Mouse (Mus musculus): ENCODE results near the gene Nampt.
A peak's percentile ranks its signal among the peaks of the same experiment; 100 is the strongest.
"Not testable (repeated sequence)": the region's sequence is repeated elsewhere in the genome, so short reads cannot be mapped to it uniquely, and the experiment has no call there.

Nampt gene

DNA sequence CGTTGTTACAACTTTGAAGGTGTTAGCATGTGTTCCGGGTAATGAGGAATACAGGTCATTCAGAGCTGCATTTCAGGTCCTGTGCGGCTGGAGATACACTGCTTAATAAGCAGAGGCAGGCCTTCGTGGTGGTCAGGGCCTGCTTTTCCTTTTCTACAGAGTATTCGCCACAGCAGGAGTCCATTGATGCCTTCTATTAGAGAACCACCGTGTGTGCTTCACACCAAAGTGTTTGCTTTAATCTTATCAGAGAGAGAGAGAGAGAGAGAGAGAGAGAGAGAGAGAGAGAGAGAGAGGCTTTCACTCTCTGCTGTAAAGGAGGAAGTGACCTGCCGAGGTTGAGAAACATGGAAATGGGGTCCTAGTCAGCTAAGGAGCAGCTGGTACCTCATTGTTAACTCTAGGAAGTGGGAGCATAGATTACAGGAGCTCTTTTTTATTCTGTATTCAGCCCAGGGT is 22.1 kb downstream of the Nampt start:
- no peak for DNase-seq (ENCODE audit: low read depth)

DNA sequence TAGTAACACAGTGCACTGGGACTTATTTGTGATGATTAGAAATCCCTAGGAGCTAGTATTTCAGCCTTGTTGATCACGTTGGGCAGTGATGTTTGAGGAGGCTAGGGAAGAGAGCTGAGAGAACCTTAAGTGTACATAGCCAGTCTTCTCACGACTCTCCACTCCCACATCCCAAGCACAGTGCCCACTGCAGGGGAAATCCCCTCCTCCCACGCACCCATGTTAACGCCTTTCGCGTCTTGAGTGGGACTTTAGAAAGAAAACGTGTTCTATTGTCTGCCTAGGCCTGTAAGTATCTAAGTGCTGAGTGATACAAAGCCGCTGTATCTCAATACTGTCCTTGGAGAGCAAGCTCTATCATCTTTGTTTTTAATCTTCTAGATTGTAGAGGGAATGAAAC is 27.0 kb downstream of the Nampt start:
- DNase-seq (ENCODE audit: low read depth) = no peak

DNA sequence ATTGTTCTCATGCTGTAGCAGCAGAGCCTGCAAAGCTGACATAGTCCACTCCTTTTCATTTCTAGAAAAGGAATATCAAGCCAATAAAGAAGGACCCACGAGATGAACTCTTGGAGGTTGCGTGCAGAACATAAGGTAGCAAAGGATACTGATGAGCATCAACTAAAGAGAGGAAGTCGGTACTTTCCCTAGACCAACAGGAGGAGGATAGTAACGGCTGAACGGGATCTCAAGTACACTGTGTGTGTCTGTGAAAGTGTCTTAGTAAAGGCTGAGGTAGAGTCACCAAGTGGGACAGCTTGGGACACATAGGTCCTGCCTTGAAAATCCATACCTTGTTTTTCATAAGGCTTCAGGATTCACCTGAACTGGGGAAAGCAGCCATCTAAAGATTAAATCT is 34.4 kb downstream of the Nampt start:
- no peak for DNase-seq (ENCODE audit: low read depth)

DNA sequence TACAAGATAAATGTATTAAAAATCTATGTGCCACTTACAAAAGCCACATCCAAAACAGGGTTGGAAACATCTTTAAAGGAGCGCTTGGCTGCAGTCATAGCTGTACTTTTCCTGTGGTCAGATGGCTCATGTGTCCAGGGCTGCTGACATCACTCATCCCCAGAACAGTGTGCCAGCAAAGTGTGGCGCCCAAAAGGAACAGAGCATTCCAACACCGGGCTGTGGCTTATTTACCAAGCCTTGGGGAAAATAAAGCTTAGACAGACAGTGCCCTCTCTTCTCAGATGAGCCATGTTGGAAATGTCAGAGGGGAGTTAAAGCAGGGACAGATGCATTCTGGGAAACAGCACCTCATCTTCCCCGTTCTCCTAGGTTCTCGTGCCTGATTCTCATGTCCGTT is 35.5 kb downstream of the Nampt start:
- no peak for DNase-seq (ENCODE audit: low read depth)

DNA sequence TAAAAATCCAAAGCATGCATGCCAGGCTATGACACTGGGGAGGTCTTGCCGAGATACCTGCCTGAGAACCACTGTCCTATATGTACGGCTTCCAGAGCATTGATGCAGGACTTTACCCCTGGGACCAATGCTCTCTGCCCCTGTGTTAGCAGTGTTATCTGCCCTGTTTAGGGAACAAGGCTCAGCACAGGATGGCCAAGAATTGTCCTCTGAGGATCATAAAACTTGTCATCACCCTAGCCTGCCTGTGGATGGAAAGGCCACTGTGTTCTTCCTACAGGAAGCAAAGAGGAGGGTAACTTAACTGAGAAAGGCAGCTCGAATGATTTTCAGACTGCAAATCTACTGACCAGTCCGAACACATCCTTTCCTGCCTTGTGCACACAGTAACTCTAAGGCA is 36.1 kb downstream of the Nampt start:
- DNase-seq (ENCODE audit: low read depth) = no peak

DNA sequence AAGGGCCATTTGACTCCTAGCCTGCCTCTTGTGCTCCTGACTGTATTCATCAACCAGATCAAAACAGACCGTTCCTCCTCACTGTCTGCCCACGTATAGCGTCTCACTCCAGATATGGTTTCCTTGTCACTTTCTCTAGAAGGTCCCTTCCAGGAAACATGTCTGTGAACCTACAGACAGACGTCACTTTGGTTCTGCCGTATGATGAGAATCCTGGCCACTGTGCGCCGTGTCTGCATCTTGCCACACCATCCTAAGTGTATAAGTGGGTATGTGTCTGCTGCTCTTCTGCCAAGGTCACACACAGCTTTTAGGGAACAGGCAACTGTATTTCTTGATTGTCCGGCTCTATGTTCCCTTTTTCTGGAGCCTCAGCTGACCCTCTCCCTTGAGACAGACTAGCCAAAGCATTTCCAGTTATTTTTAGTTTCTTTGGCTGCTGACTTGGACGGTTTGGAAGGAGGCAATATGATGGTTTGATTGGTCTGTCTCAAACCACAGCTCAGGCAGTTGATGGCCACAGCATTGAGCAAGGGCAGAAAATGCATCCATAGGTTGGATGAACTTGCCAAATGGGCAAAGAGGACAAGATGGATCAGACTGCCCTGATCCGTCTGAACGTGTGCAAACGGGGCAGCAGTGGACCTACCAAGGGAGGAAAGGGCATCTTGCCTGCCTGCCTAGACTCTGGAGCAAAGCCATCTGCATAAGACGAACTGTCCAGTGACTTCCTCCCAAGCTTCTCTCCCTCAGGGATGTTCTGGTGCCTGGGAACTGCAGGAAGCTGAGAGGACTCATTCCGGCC is 37.6 kb downstream of the Nampt start:
- DNase-seq (ENCODE audit: low read depth) = no peak

DNA sequence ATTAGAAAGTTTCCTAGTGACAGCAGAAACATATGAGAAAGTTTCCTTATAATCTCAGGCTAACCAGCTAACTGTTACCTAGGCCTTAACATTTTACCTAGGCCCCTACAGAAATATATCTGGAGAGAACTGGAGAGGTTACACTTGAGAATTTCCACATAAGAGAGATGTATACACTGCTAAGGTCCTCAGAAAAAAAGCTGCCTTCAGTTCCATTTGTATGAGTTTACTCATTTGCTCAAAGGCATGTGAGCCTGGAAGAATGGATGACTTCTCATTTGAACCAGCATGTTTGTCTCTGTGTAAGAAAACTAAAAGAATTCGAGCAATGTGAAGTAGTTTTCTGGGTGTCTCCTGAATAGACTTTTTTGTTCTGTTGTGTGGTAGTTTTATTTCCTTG is 39.1 kb downstream of the Nampt start:
- DNase-seq (ENCODE audit: low read depth) = no peak

DNA sequence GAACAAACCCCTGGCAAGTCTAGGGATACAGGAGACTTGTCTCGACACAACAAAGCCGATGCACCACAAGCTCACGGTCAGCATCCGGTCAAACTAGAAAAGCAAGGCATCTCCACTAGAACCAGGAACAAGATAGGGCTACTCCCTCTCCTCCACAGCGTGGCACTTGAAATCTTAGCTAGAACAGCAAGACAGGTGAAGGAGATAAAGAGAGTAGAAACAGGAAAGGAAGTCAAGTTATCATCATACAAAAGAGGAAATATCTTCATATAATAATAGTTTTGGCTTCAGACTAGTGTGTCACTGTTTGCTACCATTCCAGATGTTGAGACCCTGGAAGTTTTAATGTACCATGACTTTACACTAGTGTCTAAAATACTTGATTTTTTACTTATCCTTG is 41.5 kb downstream of the Nampt start:
- DNase-seq (ENCODE audit: low read depth) = no peak

DNA sequence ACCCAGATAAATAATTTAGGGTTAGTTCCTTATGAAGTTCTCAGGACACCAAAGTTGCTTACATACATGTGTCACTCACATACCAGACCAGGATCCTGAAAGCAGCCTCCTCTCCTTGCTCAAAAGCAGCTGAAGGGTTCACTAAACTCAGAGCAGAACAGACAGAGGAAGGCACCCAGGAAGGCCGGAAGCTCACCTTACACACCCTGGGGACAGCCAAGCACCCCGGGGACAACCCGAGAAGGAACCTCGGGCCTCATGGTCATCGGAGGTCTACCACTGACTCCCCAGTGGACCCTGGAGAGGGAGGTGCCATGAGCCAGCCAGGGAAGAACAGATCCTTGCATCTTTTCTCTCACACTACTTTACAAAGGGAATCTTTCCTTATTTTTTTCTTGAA is 51.5 kb downstream of the Nampt start:
- DNase-seq (ENCODE audit: low read depth) = no peak

DNA sequence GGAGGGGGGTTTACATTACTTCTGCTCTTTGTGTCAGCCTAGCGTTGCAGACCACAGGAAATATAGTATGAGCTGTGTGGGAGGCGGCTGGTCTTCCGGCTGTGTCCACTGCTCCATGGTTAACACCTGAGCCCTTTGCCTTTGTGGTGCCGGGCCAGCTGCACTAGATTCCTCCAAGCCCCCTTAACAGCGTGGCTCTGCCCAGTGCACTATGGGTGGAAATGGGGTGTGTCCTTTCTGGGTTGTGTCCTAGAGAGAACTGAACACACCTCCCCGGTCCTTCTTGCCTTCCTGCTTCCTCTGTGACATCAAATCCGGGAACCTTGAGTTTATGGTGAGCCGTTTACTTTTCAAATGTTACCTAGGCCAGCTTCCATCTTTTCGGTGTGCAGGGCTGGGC is 58.2 kb downstream of the Nampt start:
- DNase-seq (ENCODE audit: low read depth) = no peak

DNA sequence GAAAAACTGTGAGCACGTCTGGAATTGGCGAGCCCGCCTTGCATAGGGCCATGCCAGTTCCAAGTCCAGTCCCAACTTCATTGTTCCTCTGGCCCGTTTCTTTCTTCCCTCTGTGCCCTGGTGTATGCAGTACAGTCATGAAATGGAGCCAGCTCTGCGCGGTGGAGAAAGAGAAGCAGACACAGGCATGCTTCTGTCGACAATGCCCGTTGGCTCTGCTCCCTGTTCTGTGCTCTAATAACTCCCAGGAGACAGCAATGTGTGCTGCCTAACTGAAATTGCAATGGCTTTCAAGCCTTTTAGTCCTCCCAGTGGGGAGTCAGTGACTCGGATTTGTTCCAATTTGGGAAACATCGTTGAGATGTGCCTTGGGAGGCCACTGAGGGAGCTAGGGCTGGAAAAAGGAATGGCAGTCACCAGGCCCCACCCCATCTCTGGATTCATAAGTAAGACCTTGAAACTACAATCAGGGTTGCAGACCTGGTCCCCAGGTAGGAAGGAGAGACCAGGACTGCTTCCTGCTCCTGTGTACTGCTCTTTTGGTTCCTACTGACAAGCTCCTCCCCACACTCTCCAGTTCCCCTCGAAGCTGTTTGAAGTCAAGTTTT is 58.7 kb downstream of the Nampt start:
- DNase-seq (ENCODE audit: low read depth) = no peak

DNA sequence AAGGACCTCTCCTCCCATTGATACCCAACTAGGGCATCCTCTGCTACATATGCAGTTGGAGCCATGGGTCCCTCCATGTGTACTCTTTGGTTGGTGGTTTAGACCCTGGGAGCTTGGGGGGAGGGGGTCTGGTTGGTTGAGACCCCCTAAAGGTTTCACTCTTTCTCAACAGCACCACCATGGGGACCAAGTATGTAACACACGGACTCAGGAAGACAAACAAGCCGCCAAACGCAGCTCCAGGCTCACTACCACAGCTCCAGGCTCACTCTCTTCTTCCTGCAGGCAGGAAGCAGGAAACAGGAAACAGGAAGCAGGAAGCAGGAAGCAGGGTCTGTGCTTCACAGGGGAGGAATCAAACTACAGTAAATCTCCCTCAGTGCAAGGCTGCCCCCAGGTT is 60.0 kb downstream of the Nampt start:
- no peak for DNase-seq (ENCODE audit: low read depth)

DNA sequence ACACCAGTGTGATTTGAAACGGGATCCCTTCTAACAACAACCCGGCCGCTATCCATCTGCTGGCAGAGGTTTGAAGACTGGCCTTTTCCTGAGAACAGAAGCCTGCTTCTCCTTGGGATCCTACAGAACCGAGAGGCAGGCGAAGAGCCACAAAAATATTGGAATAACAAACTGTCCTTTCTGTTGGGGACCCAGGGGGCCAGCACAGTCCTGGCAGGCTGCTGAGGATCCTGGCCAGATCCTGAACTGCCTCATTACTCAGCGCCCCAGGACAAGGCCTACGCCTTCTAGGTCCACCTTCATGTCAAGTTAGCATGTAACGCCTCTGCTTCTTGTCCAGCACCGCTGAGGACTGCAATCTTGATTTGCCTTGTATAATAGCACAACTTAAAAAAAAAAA is 65.0 kb downstream of the Nampt start:
- DNase-seq (ENCODE audit: low read depth) = no peak

DNA sequence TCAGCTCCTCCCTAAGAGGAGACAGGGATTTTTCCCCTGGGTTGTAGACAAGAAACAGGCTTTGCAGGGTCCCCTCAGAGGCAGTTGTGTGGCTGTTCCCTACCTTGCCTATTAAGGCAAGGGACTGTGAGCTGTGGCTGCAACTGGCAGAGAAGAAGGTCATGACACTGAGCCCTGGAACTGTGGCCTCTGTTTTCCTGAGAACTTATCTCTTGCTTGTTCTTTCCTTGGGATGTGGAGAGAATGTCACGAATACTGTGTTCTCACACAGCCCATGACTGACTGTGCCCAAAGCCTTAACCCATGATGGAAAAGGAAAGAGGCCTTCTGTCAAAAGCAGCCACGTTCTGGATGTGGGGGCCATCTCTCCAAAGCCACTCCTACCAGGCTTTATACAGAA is 65.7 kb downstream of the Nampt start:
- DNase-seq (ENCODE audit: low read depth) = no peak

DNA sequence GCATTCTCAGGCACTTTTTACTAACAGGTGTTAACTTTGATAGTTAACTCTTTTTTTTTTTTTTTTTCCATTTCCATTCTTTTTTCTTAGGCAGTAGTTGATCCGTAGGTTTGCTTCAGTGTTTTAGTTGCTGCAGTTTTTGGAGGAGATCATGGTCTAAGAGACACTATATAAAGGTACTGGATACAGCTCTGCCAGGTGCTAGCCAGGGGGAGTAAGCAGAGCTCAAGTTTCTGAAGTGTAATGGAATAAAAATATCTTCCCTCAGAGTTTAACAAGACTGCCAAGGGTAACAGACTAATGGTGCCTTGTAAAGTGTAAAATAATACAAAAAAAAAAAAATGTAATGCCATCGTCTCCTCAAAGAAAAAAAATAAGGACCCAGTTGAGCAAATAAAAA is 67.0 kb downstream of the Nampt start:
- no peak for DNase-seq (ENCODE audit: low read depth)

DNA sequence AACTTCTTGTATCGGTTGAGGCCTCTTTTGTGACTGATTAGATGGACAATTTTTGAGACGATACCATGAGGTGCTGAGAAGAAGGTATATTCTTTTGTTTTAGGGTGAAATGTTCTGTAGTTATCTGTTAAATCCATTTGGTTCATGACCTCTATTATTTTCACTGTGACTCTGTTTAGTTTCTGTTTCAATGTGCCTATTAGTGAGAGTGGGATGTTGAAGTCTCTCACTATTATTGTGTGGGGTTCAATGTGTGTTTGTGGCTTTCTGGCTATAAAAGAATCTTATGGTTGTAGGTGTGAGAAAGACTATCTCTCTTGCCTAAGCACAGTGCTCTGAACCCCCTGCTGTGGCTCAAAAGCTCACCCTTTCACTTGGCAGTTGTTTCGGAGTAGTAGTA is 68.9 kb downstream of the Nampt start:
- no peak for DNase-seq (ENCODE audit: low read depth)

DNA sequence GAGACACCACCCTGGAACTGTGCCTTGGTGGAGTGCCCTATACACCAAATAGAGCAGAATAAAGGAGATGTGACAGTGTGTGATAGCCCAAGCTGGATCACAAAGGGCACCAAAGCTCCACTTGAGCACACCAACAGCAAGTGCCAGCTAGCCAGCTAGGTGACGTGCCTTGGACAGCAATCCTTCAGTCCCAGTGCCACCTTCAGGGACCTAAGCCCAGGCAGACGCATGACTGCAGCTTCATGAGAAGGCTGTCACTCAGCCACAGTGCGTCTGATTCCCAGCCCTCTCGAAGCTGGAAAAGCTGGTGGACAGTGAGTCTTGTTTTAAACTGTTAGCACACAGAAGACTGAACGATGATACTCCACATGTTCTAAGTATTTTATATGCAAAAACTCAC is 70.5 kb downstream of the Nampt start:
- no peak for DNase-seq (ENCODE audit: low read depth)

DNA sequence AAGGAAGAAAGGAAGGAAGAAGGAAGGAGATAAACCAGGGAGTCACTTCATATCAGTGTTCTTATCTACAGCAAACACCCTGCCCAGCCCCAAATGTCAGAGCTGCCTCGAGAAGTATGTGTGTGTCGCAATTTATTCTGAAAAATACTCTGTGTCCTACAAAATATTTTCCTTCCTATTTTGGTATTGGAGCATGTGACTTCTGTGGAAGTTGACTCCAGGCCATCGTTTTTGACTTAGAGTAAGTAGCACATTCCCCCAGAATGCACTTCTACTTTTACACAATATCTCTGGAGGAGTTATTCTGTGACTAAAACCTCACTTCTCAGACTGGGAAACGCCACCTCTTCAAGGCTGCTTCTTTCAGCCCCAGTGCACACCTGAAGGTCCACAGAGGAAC is 71.1 kb downstream of the Nampt start:
- DNase-seq (ENCODE audit: low read depth) = no peak

DNA sequence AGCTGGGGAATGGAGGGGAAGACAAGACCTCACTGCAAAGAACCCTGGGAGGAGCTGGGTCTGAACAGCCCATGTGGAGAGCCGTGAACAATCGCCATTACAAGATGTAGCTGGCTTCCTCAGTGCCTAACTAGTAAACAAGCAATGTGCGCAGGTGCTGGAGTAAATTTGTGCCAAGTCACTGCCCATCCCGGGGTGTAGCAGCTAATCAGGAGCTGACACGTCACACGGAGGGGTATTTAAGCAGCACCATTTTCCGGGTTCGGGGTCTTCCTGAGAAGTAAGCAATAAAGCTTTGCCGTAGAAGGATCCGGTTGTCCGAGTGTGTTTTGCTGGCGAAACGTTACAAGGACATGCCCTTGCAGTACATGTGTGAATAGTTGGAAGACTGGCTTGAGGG is 71.9 kb downstream of the Nampt start:
- not testable (repeated sequence) for DNase-seq (ENCODE audit: low read depth)

DNA sequence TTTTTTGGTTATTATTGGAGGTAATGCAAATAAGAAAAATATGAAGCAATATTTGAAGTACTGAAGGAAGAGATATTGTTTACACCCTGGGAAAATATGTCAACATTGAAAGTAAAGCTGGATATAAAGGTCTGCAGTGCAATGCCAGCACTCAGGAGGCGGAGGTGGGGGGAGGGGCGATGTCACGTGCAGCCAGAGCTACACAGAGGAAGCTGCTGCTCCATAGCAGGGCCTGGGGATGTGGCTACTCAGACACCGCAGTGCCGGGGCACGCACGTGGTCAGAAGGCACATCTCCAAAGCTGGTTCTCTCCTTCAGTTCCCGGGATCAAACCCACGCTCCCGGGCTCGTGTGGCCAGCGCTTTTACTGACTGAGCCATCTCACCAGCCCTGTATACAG is 73.9 kb downstream of the Nampt start:
- no peak for DNase-seq (ENCODE audit: low read depth)

DNA sequence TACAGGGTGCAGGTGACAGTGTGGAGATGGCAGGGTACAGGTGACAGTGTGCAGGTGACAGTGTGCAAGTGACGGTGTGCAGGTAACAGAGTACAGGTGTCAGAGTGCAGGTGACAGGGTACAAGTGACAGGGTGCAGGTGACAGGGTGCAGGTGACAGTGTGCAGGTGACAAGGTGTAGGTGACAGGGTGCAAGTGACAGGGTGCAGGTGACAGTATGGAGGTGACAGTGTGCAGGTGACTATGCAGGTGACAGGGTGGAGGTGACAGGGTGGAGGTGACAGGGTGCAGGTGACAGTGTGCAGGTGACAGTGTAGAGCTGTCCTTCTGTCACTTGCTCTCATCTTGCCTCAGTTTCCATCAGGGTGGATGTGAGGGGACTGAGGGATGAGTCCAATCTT is 76.5 kb downstream of the Nampt start:
- no peak for DNase-seq (ENCODE audit: low read depth)

DNA sequence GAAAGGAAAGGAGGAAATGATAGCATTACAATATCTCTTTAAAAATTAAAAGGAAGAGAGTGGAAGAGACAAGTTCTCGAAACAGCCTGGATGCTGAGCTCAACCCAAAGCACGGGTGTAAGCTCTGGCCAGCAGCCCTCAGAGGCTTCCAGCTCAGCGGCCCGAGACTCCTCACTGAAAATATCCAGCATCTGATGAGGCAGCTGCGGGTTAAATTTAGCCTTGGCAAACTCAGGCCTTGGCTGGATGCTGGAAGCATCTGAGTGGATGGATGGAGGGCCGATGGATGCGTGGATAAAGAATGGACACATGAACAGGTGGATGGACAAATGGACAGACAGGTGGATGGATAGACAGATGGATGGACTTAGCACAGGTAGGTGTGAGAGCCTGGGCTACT is 77.2 kb downstream of the Nampt start:
- no peak for DNase-seq (ENCODE audit: low read depth)

DNA sequence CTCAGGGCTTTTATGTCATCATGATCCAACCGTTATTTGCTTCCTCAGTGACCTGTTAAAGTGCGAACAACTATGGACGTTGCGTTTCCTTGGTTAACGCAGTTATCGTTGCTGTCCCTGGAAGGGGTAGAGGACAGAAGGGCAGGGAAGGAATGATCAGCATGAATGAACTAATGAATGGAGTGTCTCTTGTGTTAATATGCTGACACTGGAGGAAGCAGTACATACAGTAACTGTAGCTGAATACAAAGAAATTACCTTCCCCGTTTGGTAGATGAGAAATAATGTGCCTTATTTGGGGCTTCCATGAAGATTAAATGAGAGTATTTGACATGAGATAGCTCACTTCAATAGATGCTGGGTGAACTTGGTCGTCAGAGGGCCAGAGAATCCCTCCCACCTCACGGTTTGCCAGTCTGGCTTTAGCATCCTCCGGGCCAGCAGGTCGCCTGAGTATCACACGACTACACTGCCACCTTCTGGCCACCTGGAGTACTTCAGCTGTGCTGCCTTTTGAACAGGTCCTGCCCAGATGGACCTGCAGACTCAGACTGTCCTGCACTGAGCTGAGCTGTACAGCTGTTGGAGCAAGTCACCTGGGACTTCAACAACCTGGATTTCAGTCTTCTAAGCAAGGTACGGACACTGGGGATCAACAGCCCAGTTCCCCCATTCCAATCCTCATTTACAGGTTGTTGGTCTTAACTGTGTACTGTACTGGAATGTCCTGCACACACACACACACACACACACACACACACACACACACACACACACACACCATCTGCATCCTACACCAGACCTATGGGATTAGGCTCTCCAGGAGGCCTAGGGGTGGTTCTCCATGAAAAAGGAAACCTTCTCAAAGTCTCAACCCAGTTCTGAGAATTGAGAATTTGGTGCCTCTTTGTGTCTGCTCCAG is 78.1 kb downstream of the Nampt start:
- peak; percentile 49 for DNase-seq (ENCODE audit: low read depth)

Data from fibroblast of lung, adult 2 months (primary cell).